Mouse (Mus musculus): ENCODE results near the gene Slain1.

DNA sequence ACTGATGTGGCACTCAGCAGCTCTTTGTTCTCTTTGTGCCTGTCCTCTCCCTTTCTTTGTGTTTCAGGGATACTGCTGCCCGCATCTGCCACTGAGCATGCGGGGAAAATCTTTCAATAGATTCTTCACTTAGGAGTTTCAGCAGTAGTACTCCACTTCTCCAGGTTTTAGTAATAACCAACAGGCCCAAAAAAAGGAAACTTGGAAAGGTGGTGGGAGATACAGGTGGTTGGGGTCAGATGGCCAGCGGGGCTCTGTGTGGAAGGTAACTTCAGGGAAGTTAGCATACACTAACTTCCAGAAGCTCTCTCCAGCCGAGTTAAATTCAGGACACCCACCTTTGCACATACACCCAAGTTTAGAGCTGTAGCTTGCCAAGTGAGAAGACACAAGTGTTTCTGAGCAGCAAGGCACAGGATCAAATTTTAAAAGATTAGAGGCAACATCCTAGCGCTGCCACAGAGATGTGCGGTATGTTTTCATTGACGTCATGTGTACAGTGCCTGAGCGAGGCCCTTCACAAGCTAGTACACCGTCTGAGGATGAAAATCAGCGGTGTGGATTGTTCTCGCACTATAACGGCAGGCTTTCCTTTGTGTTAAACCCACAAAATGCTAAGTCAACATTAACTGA, 1.3 kb upstream of the Slain1 start:
- TF ChIP-seq CTCF (IDR thresholded peaks at IDR 0.05; ENCODE audit: low read depth, low read length) = no peak
- TF ChIP-seq POLR2A (IDR thresholded peaks at IDR 0.05; ENCODE audit: insufficient read depth, low read length) = no peak
- TF ChIP-seq EP300 (IDR thresholded peaks at IDR 0.05; ENCODE audit: insufficient read depth, low read depth, low read length) = no peak
